Mouse (Mus musculus) neural tube, embryonic 11.5 days (tissue): ENCODE data around the gene Dtymk. TPM values are rescaled to one million over a fixed set of nuclear protein-coding genes. Genes with fewer than 3 reads are reported as not detected.
A peak's percentile ranks its signal among the peaks of the same experiment; 100 is the strongest.
"Not testable (repeated sequence)": the region's sequence is repeated elsewhere in the genome, so short reads cannot be mapped to it uniquely, and the experiment has no call there.

Experiments
- ATAC-seq: fragments of 200-750 bp; cut with Nextera tagmentation; 2 replicates; pipeline ENCODE4 v1.8.0; 2017; ENCODE audit warnings: moderate number of reproducible peaks, mild to moderate bottlenecking, moderate TSS enrichment, moderate library complexity; ENCODE audit not compliant: insufficient read depth, low FRiP score, low TSS enrichment
- DNase-seq: peaks from one replicate; pipeline ENCODE4 v3.0.0-alpha.2; 2015; ENCODE audit warnings: low spot score
- H3K27ac ChIP-seq: fragments of 300-500 bp; sonication (generic); 2 replicates; pipeline ENCODE4 v1.5.1; 2014; ENCODE audit warnings: low read depth, mild to moderate bottlenecking, low read length
- H3K27me3 ChIP-seq: fragments of 300-500 bp; sonication (generic); 2 replicates; pipeline ENCODE4 v1.6.1; 2014; ENCODE audit warnings: mild to moderate bottlenecking, low read length, mixed read lengths; ENCODE audit not compliant: control insufficient read depth, insufficient read depth
- H3K36me3 ChIP-seq: fragments of 300-500 bp; sonication (generic); 2 replicates; pipeline ENCODE4 v1.6.1; 2014; ENCODE audit warnings: mild to moderate bottlenecking, low read length, moderate library complexity, mixed read lengths; ENCODE audit not compliant: control insufficient read depth, insufficient read depth
- H3K4me1 ChIP-seq: fragments of 300-500 bp; sonication (generic); 2 replicates; pipeline ENCODE4 v1.6.1; 2014; ENCODE audit warnings: low read length, mixed read lengths; ENCODE audit not compliant: control insufficient read depth, insufficient read depth
- H3K4me2 ChIP-seq: fragments of 300-500 bp; sonication (generic); 2 replicates; pipeline ENCODE4 v1.6.1; 2014; ENCODE audit warnings: low read depth, mild to moderate bottlenecking, moderate library complexity
- H3K4me3 ChIP-seq: fragments of 300-500 bp; sonication (generic); 2 replicates; pipeline ENCODE4 v1.5.1; 2014; ENCODE audit warnings: low read depth, low read length
- H3K9ac ChIP-seq: fragments of 300-500 bp; sonication (generic); 2 replicates; pipeline ENCODE4 v1.6.1; 2014; ENCODE audit warnings: mild to moderate bottlenecking, low read length
- H3K9me3 ChIP-seq: fragments of 300-500 bp; sonication (generic); 2 replicates; pipeline ENCODE4 v1.6.1; 2016; ENCODE audit warnings: low read length; ENCODE audit not compliant: control insufficient read depth
- WGBS: fragments of 180-500 bp; shearing (Covaris S2); extraction: QIAGEN DNeasy Blood & Tissue Kit; methylation state at CpG from one replicate; pipeline ENCODE4 v1.1.7; 2014; 5-methylcytosine and 5-hydroxymethylcytosine counted together
- polyA plus RNA-seq: library from polyadenylated mRNA; unstranded; fragments of >200 nt; fragmentation: Nextera tagmentation; extraction: Ambion mirVana; gene quantifications from 2 replicates; pipeline ENCODE4 v1.2.1, GENCODE M21; 2014

Dtymk gene
- polyA plus RNA-seq, 1 experiment from 2014 or later, result 199 TPM

- not testable (repeated sequence) for H3K9me3 ChIP-seq, H3K9ac ChIP-seq, H3K27me3 ChIP-seq, DNase-seq, ATAC-seq, H3K4me3 ChIP-seq, H3K27ac ChIP-seq, H3K4me2 ChIP-seq, H3K4me1 ChIP-seq, H3K36me3 ChIP-seq
- WGBS, result 83% methylated on average over 2 of the region's 4 CpGs
Measured at GRCm38 (mm10) chr1:93832754-93833360, 31.1 kb upstream of the Dtymk start.

DNA sequence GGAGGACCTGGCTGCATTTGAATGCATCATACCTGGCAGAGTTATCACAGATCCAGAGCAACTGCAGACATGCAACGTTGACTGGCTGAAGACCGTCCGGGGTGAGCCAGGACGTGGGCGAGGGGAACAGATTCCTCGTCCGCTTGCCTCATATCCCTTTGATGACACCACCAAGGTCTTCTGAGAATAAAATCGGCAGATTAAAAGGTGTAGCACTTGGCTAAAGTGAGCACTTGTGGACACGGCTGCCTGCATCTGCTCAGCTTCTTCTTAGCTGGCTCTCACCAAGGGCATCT, 24.8 kb upstream of the Dtymk start:
- H3K36me3 ChIP-seq, result no peaks in the 10 kb centered on the region
- no peak for DNase-seq
- no peaks in the 10 kb centered on the region for H3K9me3 ChIP-seq
- H3K4me3 ChIP-seq, result no peak overlapping the region
- 94% methylated on average over 9 of the region's 9 CpGs for WGBS
- H3K27ac ChIP-seq, result no peak overlapping the region
- H3K4me2 ChIP-seq, result 0 out of 2 replicates have a peak overlapping the region, but pooled peaks have one; percentile 55
- H3K9ac ChIP-seq, result no peak overlapping the region
- H3K27me3 ChIP-seq, result no peaks in the 10 kb centered on the region
- H3K4me1 ChIP-seq, result no peaks in the 10 kb centered on the region
- ATAC-seq, result no peak

DNA sequence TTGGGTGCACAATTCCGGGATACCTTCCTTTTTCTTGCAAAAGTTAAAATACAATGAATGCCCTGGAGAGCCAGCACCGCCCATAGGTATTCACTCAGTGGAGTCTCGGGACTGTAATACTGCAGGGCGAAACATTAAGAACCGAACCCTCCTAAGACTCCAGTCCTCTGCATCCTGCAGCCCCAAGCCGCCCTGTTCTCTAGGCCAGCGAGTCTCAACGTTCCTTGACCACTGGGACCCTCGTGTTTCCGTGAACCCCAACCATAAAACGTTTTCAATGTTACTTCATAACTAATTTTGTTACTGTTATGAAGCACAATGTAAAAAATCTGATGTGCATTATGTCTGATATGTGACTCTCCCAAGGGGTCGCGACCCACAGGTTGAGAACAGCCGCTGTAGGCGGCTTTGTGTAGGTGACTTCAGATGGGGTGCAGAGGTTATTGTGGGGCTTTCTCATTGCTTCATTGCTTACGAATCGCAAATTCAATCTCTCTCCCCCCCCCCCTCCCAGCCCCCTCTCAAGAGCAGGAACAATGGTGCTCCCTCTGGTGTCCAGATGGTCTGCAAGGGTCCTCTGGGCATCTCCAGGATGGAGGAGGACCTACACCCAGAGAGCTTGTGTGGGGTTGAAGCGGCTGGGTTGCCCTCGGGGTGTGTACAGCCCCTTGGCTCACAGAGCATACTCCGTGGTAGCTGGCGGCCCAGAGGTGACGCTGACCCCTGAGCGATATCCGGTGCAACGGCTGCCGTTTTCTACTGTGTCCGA, 24.2 kb upstream of the Dtymk start:
- WGBS, result 44% methylated on average over 27 of the region's 27 CpGs
- Histone ChIP-seq H3K9ac (peak overlapping the region; percentile 40), H3K36me3 (0 out of 2 replicates have a peak, but pooled peaks cover 2% of the 10 kb centered on the region), H3K27me3 (no peaks in the 10 kb centered on the region), H3K4me1 (no peaks in the 10 kb centered on the region), H3K4me2 (peak overlapping the region; percentile 55), H3K4me3 (peak overlapping the region; percentile 47), H3K9me3 (no peaks in the 10 kb centered on the region), H3K27ac (no peak overlapping the region; the same call in 1 of the 2 replicates)
- ATAC-seq (peak; percentile 18; the same call in 1 of the 2 replicates), DNase-seq (peak; percentile 14)

GRCm38 (mm10) chr1:93825105-93825674, 23.5 kb upstream of the Dtymk start:
- Histone ChIP-seq H3K27ac (peak overlapping the region; percentile 87), H3K36me3 (peaks cover 4% of the 10 kb centered on the region; the same call in 1 of the 2 replicates), H3K27me3 (no peaks in the 10 kb centered on the region), H3K9me3 (no peaks in the 10 kb centered on the region), H3K4me3 (peak overlapping the region; percentile 47), H3K4me1 (no peaks in the 10 kb centered on the region), H3K9ac (peak overlapping the region; percentile 59), H3K4me2 (peak overlapping the region; percentile 55)
- DNase-seq, result peak; percentile 92
- 0% methylated on average over 29 of the region's 30 CpGs for WGBS
- peak; percentile 95 for ATAC-seq

DNA sequence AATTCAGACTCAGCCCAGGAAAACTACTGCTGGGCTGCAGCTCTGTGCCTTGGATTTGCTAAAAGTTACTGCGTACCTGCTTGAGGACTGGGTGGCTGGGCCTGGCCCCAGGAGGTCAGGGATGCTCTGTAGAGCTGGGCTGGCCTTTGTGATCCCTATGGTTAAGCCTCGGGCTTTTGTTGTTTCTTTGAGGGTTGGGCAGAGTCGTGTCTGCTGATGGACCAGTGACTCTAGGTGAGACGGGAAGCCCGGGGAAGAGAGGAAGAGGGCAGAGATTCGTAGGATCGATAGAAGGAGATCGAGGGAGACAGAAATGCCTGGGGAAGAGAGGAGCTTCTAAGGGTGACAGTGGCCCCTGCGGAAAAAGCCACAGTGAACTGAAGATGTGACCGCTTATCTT, 22.9 kb upstream of the Dtymk start, which contains the start of gene D2hgdh:
TSS of gene D2hgdh (plus strand) at position 301 of the 400 bp plus-strand sequence.
- ATAC-seq, result peak; percentile 7; the same call in 1 of the 2 replicates
- Histone ChIP-seq H3K4me3 (peak within 1 kb of the TSS; percentile 47), H3K27me3 (no peaks in the 10 kb centered on the region), H3K27ac (peak within 1 kb of the TSS; percentile 87), H3K4me1 (no peaks in the 10 kb centered on the region), H3K9me3 (no peaks in the 10 kb centered on the region), H3K9ac (peak within 1 kb of the TSS; percentile 59), H3K36me3 (peaks cover 4% of the 10 kb centered on the region; the same call in 1 of the 2 replicates), H3K4me2 (peak within 1 kb of the TSS; percentile 55)
- 6% methylated on average over 10 of the region's 10 CpGs for WGBS
- no peak for DNase-seq

DNA sequence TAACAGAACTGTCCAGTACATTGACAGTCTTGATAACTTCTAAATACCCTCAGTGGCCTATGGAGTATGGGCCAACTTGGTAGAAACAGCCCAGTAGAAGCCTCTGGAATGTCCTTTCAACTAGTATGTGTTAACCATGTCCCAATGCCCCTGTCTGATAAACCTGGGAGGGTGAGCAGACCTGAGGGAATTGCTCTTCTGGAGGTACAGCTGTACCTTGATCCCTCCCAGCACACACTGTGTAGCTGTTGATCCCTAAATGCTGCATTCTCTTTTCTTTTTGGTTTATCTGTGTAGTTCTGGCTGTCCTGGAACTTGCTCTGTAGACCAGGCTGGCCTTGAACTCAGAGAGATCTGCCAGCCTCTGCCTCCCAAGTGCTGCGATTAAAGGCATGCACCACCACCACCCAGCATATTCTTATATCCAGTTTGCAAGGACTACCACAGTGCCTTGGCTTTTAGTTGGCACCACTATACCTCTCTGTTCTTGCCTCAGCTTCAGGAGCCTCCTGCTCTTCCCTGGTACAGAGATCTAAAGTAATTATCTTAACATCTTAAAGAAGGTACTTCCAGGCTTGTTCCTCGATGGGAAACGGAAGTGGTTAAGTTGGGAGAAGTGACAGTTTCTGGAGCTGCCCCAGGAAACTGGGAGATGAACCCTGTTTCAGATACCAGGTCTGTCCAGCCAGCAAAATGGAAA, 22.2 kb upstream of the Dtymk start:
- DNase-seq (no peak), ATAC-seq (no peak)
- H3K4me1 ChIP-seq, result no peaks in the 10 kb centered on the region
- H3K4me2 ChIP-seq, result no peak overlapping the region
- no peak overlapping the region for H3K27ac ChIP-seq
- H3K36me3 ChIP-seq, result peaks cover 7% of the 10 kb centered on the region; the same call in 1 of the 2 replicates
- H3K27me3 ChIP-seq, result no peaks in the 10 kb centered on the region
- no peaks in the 10 kb centered on the region for H3K9me3 ChIP-seq
- 80% methylated on average over 3 of the region's 3 CpGs for WGBS
- no peak overlapping the region; the same call in 1 of the 2 replicates for H3K9ac ChIP-seq
- no peak overlapping the region for H3K4me3 ChIP-seq

DNA sequence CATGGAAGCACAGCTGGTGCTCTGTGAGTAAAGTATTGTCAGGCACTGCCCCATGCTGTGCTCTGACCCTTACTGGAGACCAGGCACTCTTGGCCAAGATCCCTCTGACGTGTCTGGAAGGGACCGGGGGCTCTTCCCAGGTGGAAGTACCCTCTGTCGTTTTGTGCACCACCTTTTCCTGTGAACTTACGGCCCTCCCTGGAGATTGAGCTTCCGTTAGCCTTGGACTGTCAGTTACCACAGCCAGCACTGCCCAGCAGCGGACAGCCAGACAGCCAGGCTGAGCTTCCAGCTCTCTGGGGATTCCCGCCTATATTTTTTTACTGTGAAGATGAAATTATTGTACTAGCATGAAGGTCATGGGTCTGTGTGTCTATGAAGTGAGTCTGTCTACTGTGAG, 17.0 kb upstream of the Dtymk start:
- WGBS, result 84% methylated on average over 7 of the region's 7 CpGs
- ATAC-seq (no peak), DNase-seq (no peak)
- H3K27ac ChIP-seq, result no peak overlapping the region
- no peaks in the 10 kb centered on the region for H3K27me3 ChIP-seq
- H3K4me1 ChIP-seq, result no peaks in the 10 kb centered on the region
- H3K4me2 ChIP-seq, result no peak overlapping the region
- H3K9me3 ChIP-seq, result no peaks in the 10 kb centered on the region
- no peak overlapping the region for H3K9ac ChIP-seq
- peaks cover 26% of the 10 kb centered on the region for H3K36me3 ChIP-seq
- no peak overlapping the region for H3K4me3 ChIP-seq

- H3K4me3 ChIP-seq, result no peak overlapping the region
- ATAC-seq (no peak), DNase-seq (no peak)
- H3K9me3 ChIP-seq, result no peaks in the 10 kb centered on the region
- H3K27ac ChIP-seq, result no peak overlapping the region
- no peaks in the 10 kb centered on the region for H3K27me3 ChIP-seq
- H3K4me2 ChIP-seq, result no peak overlapping the region
- no peaks in the 10 kb centered on the region for H3K4me1 ChIP-seq
- WGBS, result 93% methylated on average over 8 of the region's 8 CpGs
- peaks cover 29% of the 10 kb centered on the region for H3K36me3 ChIP-seq
- H3K9ac ChIP-seq, result no peak overlapping the region
Measured at GRCm38 (mm10) chr1:93817823-93818532, 16.2 kb upstream of the Dtymk start.
